Mouse (Mus musculus) kidney, postnatal 0 days (tissue): ENCODE results near the gene Sgk2. TPM values are rescaled to one million over a fixed set of nuclear protein-coding genes. Genes with fewer than 3 reads are reported as not detected.
A peak's percentile ranks its signal among the peaks of the same experiment; 100 is the strongest.

ENCODE experiments used
- ATAC-seq: fragments of 200-750 bp; cut with Nextera tagmentation; replicated peaks from 2 replicates; pipeline ENCODE4 v1.8.0; 2017; ENCODE audit warnings: low read depth, moderate number of reproducible peaks, moderate TSS enrichment, moderate library complexity; ENCODE audit not compliant: low FRiP score
- DNase-seq: peaks from one replicate; pipeline ENCODE4 v3.0.0-alpha.2; 2016; ENCODE audit warnings: low spot score
- H3K27ac ChIP-seq: fragments of 300-500 bp; sonication (generic); 2 replicates; pipeline ENCODE4 v1.5.1; 2014; ENCODE audit warnings: mild to moderate bottlenecking
- H3K27me3 ChIP-seq: fragments of 300-500 bp; sonication (generic); 2 replicates; pipeline ENCODE4 v1.6.1; 2014; ENCODE audit warnings: low read length, mixed read lengths; ENCODE audit not compliant: insufficient read depth
- H3K36me3 ChIP-seq: fragments of 300-500 bp; sonication (generic); 2 replicates; pipeline ENCODE4 v1.6.1; 2014; ENCODE audit warnings: low read length, mixed read lengths; ENCODE audit not compliant: insufficient read depth
- H3K4me1 ChIP-seq: fragments of 300-500 bp; sonication (generic); replicated peaks from 2 replicates; pipeline ENCODE4 v1.6.1; 2014; ENCODE audit warnings: antibody characterized with exemption, low read length, mixed read lengths; ENCODE audit not compliant: insufficient read depth
- H3K4me2 ChIP-seq: fragments of 300-500 bp; sonication (generic); 2 replicates; pipeline ENCODE4 v1.6.1; 2014; ENCODE audit warnings: mild to moderate bottlenecking, low read length, moderate library complexity, mixed read lengths
- H3K4me3 ChIP-seq: fragments of 300-500 bp; sonication (generic); replicated peaks from 2 replicates; pipeline ENCODE4 v1.5.1; 2014; ENCODE audit warnings: low read depth, low read length
- H3K9ac ChIP-seq: fragments of 300-500 bp; sonication (generic); 2 replicates; pipeline ENCODE4 v1.6.1; 2014; ENCODE audit warnings: low read depth, low read length
- H3K9me3 ChIP-seq: fragments of 300-500 bp; sonication (generic); replicated peaks from 2 replicates; pipeline ENCODE4 v1.6.1; 2016; ENCODE audit warnings: low read length, inconsistent platforms, mixed read lengths
- CTCF ChIP-seq: IDR thresholded peaks from 2 replicates; pipeline ENCODE4 v1.5.1; 2016; ENCODE audit warnings: antibody characterized with exemption, low read depth, mild to moderate bottlenecking, moderate library complexity
- WGBS: fragments of 180-500 bp; shearing (Covaris S2); extraction: QIAGEN DNeasy Blood & Tissue Kit; methylation state at CpG from one replicate; pipeline ENCODE4 v1.1.7; 2014; 5-methylcytosine and 5-hydroxymethylcytosine counted together
- polyA plus RNA-seq: library from polyadenylated mRNA; unstranded; fragments of >200 nt; fragmentation: Nextera tagmentation; extraction: Ambion mirVana; gene quantifications from 2 replicates; pipeline ENCODE4 v1.2.1, GENCODE M21; 2015

Gene Sgk2
- polyA plus RNA-seq, 1 experiment from 2014 or later = 23.5 TPM

DNA sequence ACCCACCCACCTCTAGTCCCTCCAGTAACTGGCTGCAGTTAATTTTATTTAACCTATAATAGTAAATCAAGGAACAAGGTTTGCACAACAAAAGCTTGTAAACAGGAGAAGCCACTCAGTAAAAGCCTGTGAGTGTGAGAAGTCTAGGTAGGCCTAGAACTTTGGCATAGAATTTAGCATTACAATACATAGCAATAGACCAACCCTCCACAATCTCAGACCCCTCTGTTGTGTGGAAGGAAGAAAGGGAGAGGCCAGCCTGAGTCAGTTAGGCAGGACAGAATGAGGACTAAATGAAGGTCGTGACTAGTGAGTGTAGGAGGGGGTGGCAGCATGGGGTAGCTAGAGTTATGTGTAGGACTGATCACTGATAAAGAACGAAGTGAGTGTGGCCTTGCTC is 44.6 kb downstream of the Sgk2 start:
- H3K27me3 ChIP-seq = no peaks in the 10 kb centered on the region
- no peak for TF ChIP-seq CTCF
- peaks cover 51% of the 10 kb centered on the region for H3K36me3 ChIP-seq
- H3K9ac ChIP-seq = no peak overlapping the region
- H3K9me3 ChIP-seq = no peaks in the 10 kb centered on the region
- no peak overlapping the region for H3K27ac ChIP-seq
- no peak for DNase-seq
- H3K4me1 ChIP-seq = no peaks in the 10 kb centered on the region
- 86% methylated on average over 2 of the region's 2 CpGs for WGBS
- no peak for ATAC-seq
- H3K4me2 ChIP-seq = no peak overlapping the region
- H3K4me3 ChIP-seq = no peak overlapping the region

GRCm38 (mm10) chr2:163032622-163033021 is 45.5 kb downstream of the Sgk2 start:
- H3K4me1 ChIP-seq = no peaks in the 10 kb centered on the region
- H3K9ac ChIP-seq = no peak overlapping the region
- peaks cover 51% of the 10 kb centered on the region for H3K36me3 ChIP-seq
- no peak for TF ChIP-seq CTCF
- H3K4me2 ChIP-seq = no peak overlapping the region
- no peaks in the 10 kb centered on the region for H3K27me3 ChIP-seq
- 51% methylated on average over 4 of the region's 4 CpGs for WGBS
- DNase-seq (no peak), ATAC-seq (no peak)
- H3K27ac ChIP-seq = no peak overlapping the region
- no peaks in the 10 kb centered on the region for H3K9me3 ChIP-seq
- H3K4me3 ChIP-seq = no peak overlapping the region

DNA sequence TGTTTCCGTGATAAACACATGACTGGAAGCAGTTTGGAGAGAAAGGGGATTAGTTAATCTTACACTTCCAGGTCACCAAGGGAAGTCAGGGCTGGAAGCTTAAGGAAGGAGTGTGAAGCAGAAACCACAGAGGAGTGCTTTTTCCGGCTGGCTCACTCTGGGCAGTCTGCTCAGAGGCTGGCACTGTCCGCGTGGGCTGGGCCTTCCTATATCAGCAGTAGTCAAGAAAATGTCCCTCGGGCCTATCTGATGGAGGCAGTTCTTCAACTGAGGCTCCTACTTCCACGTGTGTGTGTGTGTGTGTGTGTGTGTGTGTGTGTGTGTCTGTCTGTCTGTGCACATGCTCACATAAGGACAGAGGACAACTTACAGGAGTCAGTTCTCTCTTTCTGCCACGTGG is 52.8 kb downstream of the Sgk2 start:
- 89% methylated on average over 7 of the region's 7 CpGs for WGBS
- H3K4me3 ChIP-seq = no peak overlapping the region
- DNase-seq (no peak), ATAC-seq (no peak)
- H3K27me3 ChIP-seq = no peaks in the 10 kb centered on the region
- TF ChIP-seq CTCF = no peak
- H3K9me3 ChIP-seq = no peaks in the 10 kb centered on the region
- H3K36me3 ChIP-seq = peaks cover 54% of the 10 kb centered on the region
- no peak overlapping the region for H3K4me2 ChIP-seq
- no peak overlapping the region for H3K27ac ChIP-seq
- no peaks in the 10 kb centered on the region for H3K4me1 ChIP-seq
- no peak overlapping the region for H3K9ac ChIP-seq

DNA sequence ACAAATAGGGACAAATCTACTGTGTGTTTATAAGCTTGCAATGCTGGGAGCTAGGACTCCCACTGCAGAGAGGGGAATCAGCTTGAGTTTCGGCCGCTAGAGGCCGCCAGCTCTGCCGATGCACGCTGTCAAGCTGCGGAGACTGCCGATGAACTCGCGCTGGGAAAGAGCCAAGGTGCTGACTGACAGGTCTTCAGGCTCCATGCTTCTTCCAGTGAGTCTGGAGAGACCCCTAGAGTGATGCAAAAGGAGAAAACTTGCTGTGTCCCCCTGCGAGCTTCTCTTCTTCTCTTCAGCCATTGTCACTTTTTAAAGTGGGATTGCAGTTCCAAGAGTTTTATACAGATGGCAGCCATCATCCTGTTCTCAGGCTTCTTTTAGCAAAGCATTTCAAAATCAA is 61.0 kb downstream of the Sgk2 start:
- H3K27me3 ChIP-seq = no peaks in the 10 kb centered on the region
- H3K36me3 ChIP-seq = peaks cover 17% of the 10 kb centered on the region
- 4% methylated on average over 10 of the region's 10 CpGs for WGBS
- no peak overlapping the region for H3K9ac ChIP-seq
- no peaks in the 10 kb centered on the region for H3K9me3 ChIP-seq
- peak; percentile 87 for TF ChIP-seq CTCF
- 0 out of 2 replicates have a peak overlapping the region, but pooled peaks have one; percentile 13 for H3K4me3 ChIP-seq
- ATAC-seq = no peak; the same call in 1 of the 2 replicates
- H3K4me2 ChIP-seq = peak overlapping the region; percentile 56
- DNase-seq = peak; percentile 74
- no peaks in the 10 kb centered on the region for H3K4me1 ChIP-seq
- no peak overlapping the region for H3K27ac ChIP-seq

DNA sequence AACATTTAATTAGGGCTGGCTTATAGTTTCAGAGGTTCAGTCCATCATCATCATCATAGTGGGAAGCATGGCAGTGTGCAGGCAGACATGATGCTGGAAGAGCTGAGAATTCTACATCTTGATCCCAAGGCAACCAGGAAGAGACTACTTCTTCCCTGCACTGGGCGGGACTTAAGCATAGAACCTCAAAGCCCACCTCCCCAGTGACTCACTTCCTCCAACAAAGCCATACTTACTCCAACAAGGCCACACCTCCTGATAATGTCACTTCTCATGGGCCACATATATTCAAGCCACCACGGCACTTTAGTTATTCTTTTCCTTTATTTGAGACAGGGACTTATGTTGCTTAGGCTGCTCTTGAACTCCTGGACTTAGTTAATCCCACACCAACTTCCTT is 62.0 kb downstream of the Sgk2 start:
- no peaks in the 10 kb centered on the region for H3K27me3 ChIP-seq
- peaks cover 14% of the 10 kb centered on the region for H3K36me3 ChIP-seq
- no peaks in the 10 kb centered on the region for H3K9me3 ChIP-seq
- no peak for TF ChIP-seq CTCF
- H3K4me2 ChIP-seq = no peak overlapping the region
- H3K9ac ChIP-seq = no peak overlapping the region
- H3K4me1 ChIP-seq = no peaks in the 10 kb centered on the region
- ATAC-seq = no peak
- no peak overlapping the region for H3K27ac ChIP-seq
- no peak overlapping the region for H3K4me3 ChIP-seq
- no peak for DNase-seq
- 96% methylated on average over 2 of the region's 2 CpGs for WGBS

- Histone ChIP-seq H3K4me1 (no peaks in the 10 kb centered on the region), H3K4me2 (no peak overlapping the region), H3K9ac (no peak overlapping the region), H3K4me3 (no peak overlapping the region), H3K36me3 (peaks cover 1% of the 10 kb centered on the region; the same call in 1 of the 2 replicates), H3K27ac (no peak overlapping the region), H3K27me3 (no peaks in the 10 kb centered on the region), H3K9me3 (no peaks in the 10 kb centered on the region)
- ATAC-seq = no peak
- no peak for DNase-seq
- no peak for TF ChIP-seq CTCF
- 74% methylated on average over 1 of the region's 1 CpGs for WGBS
Measured at GRCm38 (mm10) chr2:163051691-163052090, 64.6 kb downstream of the Sgk2 start.

DNA sequence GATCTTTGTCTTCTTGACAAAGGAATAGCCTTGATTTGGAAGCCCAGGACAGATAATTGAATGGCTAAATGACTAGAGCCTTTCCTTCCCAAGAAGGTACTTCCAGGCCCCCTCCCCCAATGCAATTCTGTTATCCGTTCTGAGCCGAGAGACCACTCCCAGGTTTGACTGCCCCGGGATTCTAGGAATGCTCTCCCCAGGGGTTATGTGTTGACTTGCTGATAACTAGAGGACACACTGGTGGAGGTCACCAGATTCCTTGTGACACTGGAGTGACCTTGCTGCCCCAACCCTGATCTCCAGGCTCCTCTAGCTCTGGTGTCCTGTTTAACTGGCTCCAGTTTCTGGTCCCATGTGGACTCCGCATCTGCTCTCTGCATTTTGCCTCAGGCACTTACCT is 65.0 kb downstream of the Sgk2 start:
- Histone ChIP-seq H3K9me3 (no peaks in the 10 kb centered on the region), H3K9ac (no peak overlapping the region), H3K27ac (no peak overlapping the region), H3K36me3 (no peaks in the 10 kb centered on the region), H3K4me3 (no peak overlapping the region), H3K4me2 (no peak overlapping the region), H3K27me3 (no peaks in the 10 kb centered on the region), H3K4me1 (no peaks in the 10 kb centered on the region)
- DNase-seq (no peak), ATAC-seq (no peak)
- TF ChIP-seq CTCF = no peak
- WGBS = 52% methylated on average over 4 of the region's 4 CpGs
